Mouse (Mus musculus) heart, postnatal 0 days (tissue): ENCODE measurements at regions not wholly inside any gene's neighbourhood (a gene's known extent, or its start where the extent isn't known, plus 50 kb on each side); places are given as distances from the start of the nearest gene placed in this dataset.
A peak's percentile ranks its signal among the peaks of the same experiment; 100 is the strongest.

Experiments
- ATAC-seq: fragments of 200-750 bp; cut with Nextera tagmentation; 2 replicates; pipeline ENCODE4 v1.8.0; 2017; ENCODE audit warnings: low read depth, moderate number of reproducible peaks, moderate library complexity; ENCODE audit not compliant: insufficient read depth
- DNase-seq: peaks from one replicate; pipeline ENCODE4 v3.0.0-alpha.2; 2016; ENCODE audit warnings: low spot score
- H3K27ac ChIP-seq: fragments of 300-500 bp; sonication (generic); 2 replicates; pipeline ENCODE4 v1.5.1; 2014; ENCODE audit warnings: low read depth, mild to moderate bottlenecking
- H3K27me3 ChIP-seq: fragments of 300-500 bp; sonication (generic); 2 replicates; pipeline ENCODE4 v1.6.1; 2014; ENCODE audit warnings: low read length, mixed read lengths; ENCODE audit not compliant: control insufficient read depth, insufficient read depth
- H3K36me3 ChIP-seq: fragments of 300-500 bp; sonication (generic); replicated peaks from 2 replicates; pipeline ENCODE4 v1.6.1; 2014; ENCODE audit warnings: low read length, mixed read lengths; ENCODE audit not compliant: control insufficient read depth, insufficient read depth
- H3K4me1 ChIP-seq: fragments of 300-500 bp; sonication (generic); 2 replicates; pipeline ENCODE4 v1.6.1; 2014; ENCODE audit warnings: antibody characterized with exemption; ENCODE audit not compliant: control insufficient read depth, insufficient read depth
- H3K4me2 ChIP-seq: fragments of 300-500 bp; sonication (generic); 2 replicates; pipeline ENCODE4 v1.6.1; 2014; ENCODE audit warnings: low read depth, mild to moderate bottlenecking, low read length, moderate library complexity
- H3K4me3 ChIP-seq: fragments of 300-500 bp; sonication (generic); 2 replicates; pipeline ENCODE4 v1.5.1; 2014; ENCODE audit warnings: low read depth, low read length
- H3K9ac ChIP-seq: fragments of 300-500 bp; sonication (generic); replicated peaks from 2 replicates; pipeline ENCODE4 v1.6.1; 2014; ENCODE audit warnings: low read depth, low read length, mixed read lengths
- H3K9me3 ChIP-seq: fragments of 300-500 bp; sonication (generic); replicated peaks from 2 replicates; pipeline ENCODE4 v1.6.1; 2016; ENCODE audit warnings: low read length; ENCODE audit not compliant: control insufficient read depth
- CTCF ChIP-seq: IDR thresholded peaks from 2 replicates; pipeline ENCODE4 v1.5.1; 2016; ENCODE audit warnings: antibody characterized with exemption, control low read depth, low read depth
- EP300 ChIP-seq: IDR thresholded peaks from 2 replicates; pipeline ENCODE4 v1.6.1; 2016; ENCODE audit warnings: antibody characterized with exemption, low read depth
- WGBS: fragments of 180-500 bp; shearing (Covaris S2); extraction: QIAGEN DNeasy Blood & Tissue Kit; methylation state at CpG from one replicate; pipeline ENCODE4 v1.1.7; 2014; 5-methylcytosine and 5-hydroxymethylcytosine counted together

DNA sequence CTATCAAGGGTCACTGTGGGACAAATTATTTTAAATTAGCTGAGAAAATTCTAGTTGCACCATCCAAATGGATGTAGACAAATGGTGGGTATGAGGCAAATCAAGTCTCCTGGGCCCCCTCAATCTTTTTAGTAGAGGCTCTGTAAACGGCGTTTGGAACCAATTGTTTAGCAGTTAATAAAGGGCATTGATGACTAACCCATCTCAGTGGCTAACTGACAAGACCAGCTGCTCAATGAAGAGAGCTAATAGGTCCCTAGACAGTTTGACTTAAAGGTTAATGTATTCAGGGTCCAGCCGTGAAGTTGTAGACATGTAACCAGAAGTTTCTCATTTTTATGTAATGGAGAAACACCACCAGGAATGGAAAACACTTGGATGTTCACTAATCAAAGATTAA is 332.6 kb upstream of the Gm21961 start:
- no peaks in the 10 kb centered on the region for H3K9me3 ChIP-seq
- no peak overlapping the region for H3K4me2 ChIP-seq
- no peaks in the 10 kb centered on the region for H3K27me3 ChIP-seq
- no peak overlapping the region for H3K4me3 ChIP-seq
- TF ChIP-seq CTCF (no peak), EP300 (no peak)
- H3K9ac ChIP-seq: no peak overlapping the region
- no peak overlapping the region for H3K27ac ChIP-seq
- no peaks in the 10 kb centered on the region for H3K4me1 ChIP-seq
- DNase-seq (no peak), ATAC-seq (no peak)
- WGBS: 78% methylated on average over 3 of the region's 3 CpGs
- no peaks in the 10 kb centered on the region for H3K36me3 ChIP-seq

DNA sequence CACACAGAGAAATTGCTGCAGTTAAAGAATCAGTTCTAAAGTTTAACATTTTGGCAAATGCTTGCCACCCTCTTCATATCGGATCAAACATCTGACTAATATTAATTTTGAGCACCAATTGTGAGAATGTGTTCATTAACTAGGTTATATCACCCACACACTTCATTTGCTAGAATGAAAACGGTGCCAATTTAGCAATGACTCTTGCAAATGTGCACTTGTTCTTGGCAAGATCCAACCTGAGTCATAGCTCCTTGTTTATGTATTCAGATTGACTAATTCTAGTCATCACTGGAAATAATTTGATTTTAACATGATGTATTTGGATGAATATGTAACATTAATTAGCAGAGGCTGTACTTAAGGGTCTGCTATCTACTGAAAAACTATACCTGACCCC is 327.8 kb upstream of the Gm21961 start:
- no peaks in the 10 kb centered on the region for H3K36me3 ChIP-seq
- H3K4me1 ChIP-seq: no peaks in the 10 kb centered on the region
- TF ChIP-seq CTCF: no peak
- no peak for TF ChIP-seq EP300
- H3K27ac ChIP-seq: no peak overlapping the region
- no peak overlapping the region for H3K9ac ChIP-seq
- H3K27me3 ChIP-seq: no peaks in the 10 kb centered on the region
- DNase-seq (no peak), ATAC-seq (no peak)
- no peaks in the 10 kb centered on the region for H3K9me3 ChIP-seq
- no peak overlapping the region for H3K4me2 ChIP-seq
- 59% methylated on average over 2 of the region's 2 CpGs for WGBS
- H3K4me3 ChIP-seq: no peak overlapping the region

DNA sequence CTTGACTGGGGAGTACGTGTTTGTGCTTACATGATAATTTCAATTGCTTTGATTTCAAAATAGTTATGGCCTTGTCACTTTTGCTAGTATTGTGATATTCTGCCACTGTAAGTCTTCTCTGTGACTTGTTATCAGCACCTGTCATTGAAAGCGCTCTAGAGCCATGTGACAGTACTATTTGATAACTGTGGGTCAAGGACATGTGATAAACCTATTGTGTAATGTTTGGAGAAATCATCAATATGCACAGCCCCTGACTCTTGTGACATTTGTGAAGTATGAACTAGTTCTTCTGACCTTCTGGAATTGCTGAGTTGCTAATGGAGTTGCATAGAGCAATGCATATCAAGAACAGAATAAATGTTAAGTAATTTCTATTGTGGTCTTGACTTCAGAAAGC is 319.4 kb upstream of the Gm21961 start:
- no peak overlapping the region for H3K4me2 ChIP-seq
- no peak overlapping the region for H3K9ac ChIP-seq
- 66% methylated on average over 2 of the region's 2 CpGs for WGBS
- no peaks in the 10 kb centered on the region for H3K9me3 ChIP-seq
- no peaks in the 10 kb centered on the region for H3K27me3 ChIP-seq
- no peak for ATAC-seq
- no peak overlapping the region for H3K27ac ChIP-seq
- no peaks in the 10 kb centered on the region for H3K36me3 ChIP-seq
- DNase-seq: no peak
- no peak for TF ChIP-seq CTCF
- H3K4me1 ChIP-seq: no peaks in the 10 kb centered on the region
- no peak overlapping the region for H3K4me3 ChIP-seq

DNA sequence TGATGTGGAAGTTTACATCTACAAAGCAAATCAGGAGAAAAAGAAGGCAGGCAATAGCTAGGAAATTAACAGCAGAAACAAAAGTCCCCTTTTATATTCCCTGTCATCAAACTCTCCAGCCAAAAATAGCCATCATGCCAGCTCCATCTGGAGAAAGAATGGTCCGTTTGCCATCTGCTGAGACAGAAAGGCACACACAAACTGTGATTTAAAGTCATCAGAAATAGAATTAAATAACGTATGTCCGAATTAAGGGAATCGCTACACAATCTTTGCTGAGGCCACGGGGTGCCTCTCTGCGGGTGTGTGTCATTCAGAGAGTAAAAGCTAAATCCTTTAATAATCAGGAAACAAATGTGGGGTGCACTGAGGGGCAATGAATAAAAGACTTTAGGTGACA is 293.4 kb upstream of the Gm21961 start:
- Histone ChIP-seq H3K4me1 (no peaks in the 10 kb centered on the region), H3K4me2 (no peak overlapping the region), H3K27me3 (no peaks in the 10 kb centered on the region), H3K4me3 (no peak overlapping the region), H3K9ac (no peak overlapping the region), H3K9me3 (no peaks in the 10 kb centered on the region), H3K27ac (no peak overlapping the region), H3K36me3 (no peaks in the 10 kb centered on the region)
- 76% methylated on average over 6 of the region's 6 CpGs for WGBS
- ATAC-seq (no peak), DNase-seq (no peak)
- TF ChIP-seq CTCF (no peak), EP300 (no peak)

DNA sequence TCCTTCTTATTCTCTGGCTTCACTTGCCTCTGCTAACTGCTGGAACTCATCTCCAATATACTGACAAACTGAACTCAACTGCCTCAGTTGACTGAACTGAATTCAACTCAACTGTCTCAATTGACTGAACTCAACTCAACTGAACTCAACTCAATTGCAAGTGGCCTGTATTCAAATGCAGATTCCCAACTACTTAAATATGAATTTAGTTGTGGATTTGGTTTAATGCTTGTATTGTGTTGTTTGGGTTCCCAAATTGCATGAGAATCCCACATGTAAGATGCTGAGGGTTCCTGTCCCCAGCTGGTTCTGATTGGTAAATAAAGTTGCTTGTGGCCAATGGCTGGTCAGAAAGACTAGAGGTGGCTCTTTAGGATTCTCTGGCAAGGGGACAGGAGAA is 244.1 kb upstream of the Gm21961 start:
- Histone ChIP-seq H3K36me3 (no peaks in the 10 kb centered on the region), H3K9ac (no peak overlapping the region), H3K9me3 (no peaks in the 10 kb centered on the region), H3K27me3 (no peaks in the 10 kb centered on the region), H3K27ac (no peak overlapping the region), H3K4me2 (no peak overlapping the region), H3K4me1 (no peaks in the 10 kb centered on the region), H3K4me3 (no peak overlapping the region)
- ATAC-seq (no peak), DNase-seq (no peak)
- TF ChIP-seq CTCF: no peak
- TF ChIP-seq EP300: no peak

DNA sequence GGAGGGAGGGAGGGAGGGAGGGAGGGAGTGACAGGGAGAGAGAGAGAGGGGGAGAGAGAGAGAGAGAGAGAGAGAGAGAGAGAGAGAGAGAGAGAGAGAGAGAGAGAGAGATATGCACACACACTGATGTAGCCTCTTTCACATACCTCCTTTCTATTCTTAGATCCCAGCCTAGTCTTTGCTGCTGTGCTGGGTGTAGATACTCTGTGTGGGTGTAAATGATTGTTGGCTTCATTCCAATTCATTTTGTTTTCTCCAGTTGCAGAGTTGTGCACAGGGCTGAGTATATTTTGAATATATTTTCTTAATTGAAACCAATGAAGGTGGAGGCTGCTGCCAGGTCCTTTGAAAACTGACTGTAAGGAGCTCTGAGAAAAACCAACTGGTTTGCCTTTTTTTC is 207.8 kb upstream of the Gm21961 start:
- H3K36me3 ChIP-seq: no peaks in the 10 kb centered on the region
- H3K27ac ChIP-seq: no peak overlapping the region
- TF ChIP-seq CTCF (no peak), EP300 (no peak)
- no peak overlapping the region for H3K9ac ChIP-seq
- H3K4me3 ChIP-seq: no peak overlapping the region
- H3K4me1 ChIP-seq: no peaks in the 10 kb centered on the region
- ATAC-seq (peak; percentile 70; the same call in 1 of the 2 replicates), DNase-seq (no peak)
- H3K9me3 ChIP-seq: no peaks in the 10 kb centered on the region
- H3K4me2 ChIP-seq: no peak overlapping the region
- no peaks in the 10 kb centered on the region for H3K27me3 ChIP-seq
